Comparison of ENCODE assay signal across 30 mouse cellular contexts in genomic region chr5:143918120-143918519, GRCm38 (mm10). TPM values are rescaled to one million over a fixed set of nuclear protein-coding genes. Genes with fewer than 3 reads are reported as not detected.
"Had no signal": no experiment of that assay in that cellular context is flagged by ENCODE, and none has a peak within 500 bp of the region (broad histone marks: within the 10 kb centered on the region; RNA-seq: fewer than 3 reads in every experiment).

No protein-coding gene starts in this region.

- DNase-seq: layer of hippocampus, adult 9-11 months; layer of hippocampus, postnatal 36 days had no signal

- H3K27me3 ChIP-seq: heart, embryonic 12.5 days; heart, embryonic 13.5 days; heart, embryonic 15.5 days; hindbrain, embryonic 12.5 days; hindbrain, embryonic 13.5 days; hindbrain, embryonic 15.5 days; intestine, embryonic 15.5 days; kidney, embryonic 15.5 days had no signal

- H3K4me3 ChIP-seq: heart, embryonic 12.5 days; heart, embryonic 13.5 days; heart, embryonic 15.5 days; hindbrain, embryonic 10.5 days; hindbrain, embryonic 12.5 days; hindbrain, embryonic 13.5 days; hindbrain, embryonic 15.5 days; intestine, embryonic 15.5 days; kidney, embryonic 15.5 days; layer of hippocampus, adult 2 months; left cerebral cortex, adult 2 months had no signal

- H3K4me1 ChIP-seq: heart, embryonic 12.5 days; heart, embryonic 13.5 days; heart, embryonic 15.5 days; hindbrain, embryonic 10.5 days; hindbrain, embryonic 12.5 days; hindbrain, embryonic 13.5 days; hindbrain, embryonic 15.5 days; intestine, embryonic 15.5 days; kidney, embryonic 15.5 days had no signal

- H3K9ac ChIP-seq: heart, embryonic 12.5 days; heart, embryonic 13.5 days; heart, embryonic 15.5 days; hindbrain, embryonic 12.5 days; hindbrain, embryonic 13.5 days; hindbrain, embryonic 14.5 days; hindbrain, embryonic 15.5 days; intestine, embryonic 15.5 days; kidney, embryonic 15.5 days had no signal

- H3K9me3 ChIP-seq: heart, embryonic 12.5 days; heart, embryonic 13.5 days; heart, embryonic 15.5 days; hindbrain, embryonic 10.5 days; hindbrain, embryonic 12.5 days; hindbrain, embryonic 13.5 days; hindbrain, embryonic 15.5 days; intestine, embryonic 15.5 days; kidney, embryonic 15.5 days had no signal

- ATAC-seq: hindbrain, embryonic 16.5 days; hindbrain, postnatal 0 days had no signal

- H3K4me2 ChIP-seq: heart, embryonic 12.5 days; heart, embryonic 13.5 days; heart, embryonic 15.5 days; hindbrain, embryonic 12.5 days; hindbrain, embryonic 13.5 days; hindbrain, embryonic 14.5 days; hindbrain, embryonic 15.5 days; intestine, embryonic 15.5 days; kidney, embryonic 15.5 days had no signal

- H3K27ac ChIP-seq: heart, embryonic 13.5 days; heart, embryonic 15.5 days; hindbrain, embryonic 10.5 days; hindbrain, embryonic 12.5 days; hindbrain, embryonic 13.5 days; hindbrain, embryonic 14.5 days; hindbrain, embryonic 15.5 days; hindbrain, postnatal 0 days; intestine, embryonic 15.5 days; kidney, embryonic 15.5 days; kidney, postnatal 0 days; layer of hippocampus, adult 2 months; left cerebral cortex, adult 2 months had no signal

RNA-seq across cellular contexts. Expression of gene Gm42421, which starts 9.9 kb away (rescaled TPM):
- total RNA-seq: heart, postnatal 25 days; heart, postnatal 36 days; hematopoietic stem cell, adult 5-6 weeks had no signal
- polyA plus RNA-seq: heart, embryonic 16.5 days; kidney, adult 2 months; kidney, embryonic 16.5 days; large intestine, adult 2 months had no signal

RNA-seq across cellular contexts. Expression of gene Rsph10b, which starts 14.7 kb away (rescaled TPM):
- total RNA-seq: hematopoietic stem cell, adult 5-6 weeks had no signal

RNA-seq across cellular contexts. Expression of gene Ankrd61, which starts 20.6 kb away (rescaled TPM):
- total RNA-seq: heart, postnatal 10 days; heart, postnatal 14 days; heart, postnatal 25 days; heart, postnatal 36 days; hindbrain, postnatal 0 days; layer of hippocampus, adult 18-20 months; layer of hippocampus, adult 8-10 months; layer of hippocampus, postnatal 36 days; left cerebral cortex, adult 18-20 months; left cerebral cortex, adult 2 months had no signal
- polyA plus RNA-seq: heart, embryonic 14.5 days had no signal
